Mouse (Mus musculus): ENCODE measurements around the gene Kcnab2. TPM values are rescaled to one million over a fixed set of nuclear protein-coding genes. Genes with fewer than 3 reads are reported as not detected.

Kcnab2 gene
- polyA plus RNA-seq, 1 experiment: 18.3 TPM

GRCm38 (mm10) chr4:152475941-152476340, 1.7 kb downstream of the Kcnab2 start:
- peaks cover 31% of the 10 kb centered on the region for H3K4me1 ChIP-seq (ENCODE audit: control insufficient read depth, insufficient read depth, low read length)
- TF ChIP-seq POLR2A (IDR thresholded peaks at IDR 0.05; ENCODE audit: control insufficient read depth, low read depth, low read length) (no peak), CTCF (IDR thresholded peaks at IDR 0.05; ENCODE audit: control insufficient read depth, insufficient read depth, insufficient replicate concordance, low read depth, low read length) (no peak)
- no peak overlapping the region for H3K27ac ChIP-seq (ENCODE audit: control insufficient read depth, insufficient read depth, low read depth, low read length)
- no peaks in the 10 kb centered on the region for H3K27me3 ChIP-seq (ENCODE audit: control insufficient read depth, insufficient read depth, low read length)
- no peak overlapping the region; the same call in 1 of the 2 replicates for H3K4me3 ChIP-seq (ENCODE audit: control insufficient read depth, low read depth, low read length)
- H3K36me3 ChIP-seq (ENCODE audit: control insufficient read depth, insufficient read depth, low read length): no peaks in the 10 kb centered on the region

- Histone ChIP-seq H3K27me3 (ENCODE audit: control insufficient read depth, insufficient read depth, low read length) (no peaks in the 10 kb centered on the region), H3K27ac (ENCODE audit: control insufficient read depth, insufficient read depth, low read depth, low read length) (no peak overlapping the region), H3K36me3 (ENCODE audit: control insufficient read depth, insufficient read depth, low read length) (no peaks in the 10 kb centered on the region), H3K4me3 (ENCODE audit: control insufficient read depth, low read depth, low read length) (no peak overlapping the region), H3K4me1 (ENCODE audit: control insufficient read depth, insufficient read depth, low read length) (no peaks in the 10 kb centered on the region)
- TF ChIP-seq CTCF (IDR thresholded peaks at IDR 0.05; ENCODE audit: control insufficient read depth, insufficient read depth, insufficient replicate concordance, low read depth, low read length) (no peak), POLR2A (IDR thresholded peaks at IDR 0.05; ENCODE audit: control insufficient read depth, low read depth, low read length) (no peak)
Measured at GRCm38 (mm10) chr4:152467951-152468350, 9.7 kb downstream of the Kcnab2 start.

GRCm38 (mm10) chr4:152466601-152467000, 11.1 kb downstream of the Kcnab2 start:
- Histone ChIP-seq H3K27ac (ENCODE audit: control insufficient read depth, insufficient read depth, low read depth, low read length) (no peak overlapping the region), H3K27me3 (ENCODE audit: control insufficient read depth, insufficient read depth, low read length) (no peaks in the 10 kb centered on the region), H3K4me1 (ENCODE audit: control insufficient read depth, insufficient read depth, low read length) (no peaks in the 10 kb centered on the region), H3K4me3 (ENCODE audit: control insufficient read depth, low read depth, low read length) (no peak overlapping the region), H3K36me3 (ENCODE audit: control insufficient read depth, insufficient read depth, low read length) (no peaks in the 10 kb centered on the region)
- no peak for TF ChIP-seq POLR2A (IDR thresholded peaks at IDR 0.05; ENCODE audit: control insufficient read depth, low read depth, low read length)

- H3K4me3 ChIP-seq (ENCODE audit: control insufficient read depth, low read depth, low read length): no peak overlapping the region
- no peaks in the 10 kb centered on the region for H3K27me3 ChIP-seq (ENCODE audit: control insufficient read depth, insufficient read depth, low read length)
- H3K27ac ChIP-seq (ENCODE audit: control insufficient read depth, insufficient read depth, low read depth, low read length): no peak overlapping the region
- TF ChIP-seq CTCF (IDR thresholded peaks at IDR 0.05; ENCODE audit: control insufficient read depth, insufficient read depth, insufficient replicate concordance, low read depth, low read length): no peak
- H3K36me3 ChIP-seq (ENCODE audit: control insufficient read depth, insufficient read depth, low read length): no peaks in the 10 kb centered on the region
- no peaks in the 10 kb centered on the region for H3K4me1 ChIP-seq (ENCODE audit: control insufficient read depth, insufficient read depth, low read length)
Measured at GRCm38 (mm10) chr4:152465116-152465515, 12.6 kb downstream of the Kcnab2 start.

GRCm38 (mm10) chr4:152463147-152463546, 14.5 kb downstream of the Kcnab2 start:
- no peaks in the 10 kb centered on the region for H3K27me3 ChIP-seq (ENCODE audit: control insufficient read depth, insufficient read depth, low read length)
- no peak for TF ChIP-seq POLR2A (IDR thresholded peaks at IDR 0.05; ENCODE audit: control insufficient read depth, low read depth, low read length)
- no peak for TF ChIP-seq CTCF (IDR thresholded peaks at IDR 0.05; ENCODE audit: control insufficient read depth, insufficient read depth, insufficient replicate concordance, low read depth, low read length)
- H3K4me3 ChIP-seq (ENCODE audit: control insufficient read depth, low read depth, low read length): no peak overlapping the region
- H3K4me1 ChIP-seq (ENCODE audit: control insufficient read depth, insufficient read depth, low read length): no peaks in the 10 kb centered on the region
- no peak overlapping the region for H3K27ac ChIP-seq (ENCODE audit: control insufficient read depth, insufficient read depth, low read depth, low read length)
- no peaks in the 10 kb centered on the region for H3K36me3 ChIP-seq (ENCODE audit: control insufficient read depth, insufficient read depth, low read length)

GRCm38 (mm10) chr4:152462516-152462915, 15.2 kb downstream of the Kcnab2 start:
- Histone ChIP-seq H3K36me3 (ENCODE audit: control insufficient read depth, insufficient read depth, low read length) (no peaks in the 10 kb centered on the region), H3K4me1 (ENCODE audit: control insufficient read depth, insufficient read depth, low read length) (no peaks in the 10 kb centered on the region), H3K27me3 (ENCODE audit: control insufficient read depth, insufficient read depth, low read length) (no peaks in the 10 kb centered on the region), H3K27ac (ENCODE audit: control insufficient read depth, insufficient read depth, low read depth, low read length) (no peak overlapping the region), H3K4me3 (ENCODE audit: control insufficient read depth, low read depth, low read length) (no peak overlapping the region)
- TF ChIP-seq POLR2A (IDR thresholded peaks at IDR 0.05; ENCODE audit: control insufficient read depth, low read depth, low read length): no peak
- TF ChIP-seq CTCF (IDR thresholded peaks at IDR 0.05; ENCODE audit: control insufficient read depth, insufficient read depth, insufficient replicate concordance, low read depth, low read length): no peak

GRCm38 (mm10) chr4:152457673-152458072, 20.0 kb downstream of the Kcnab2 start:
- no peak for TF ChIP-seq CTCF (IDR thresholded peaks at IDR 0.05; ENCODE audit: control insufficient read depth, insufficient read depth, insufficient replicate concordance, low read depth, low read length)
- TF ChIP-seq POLR2A (IDR thresholded peaks at IDR 0.05; ENCODE audit: control insufficient read depth, low read depth, low read length): no peak
- H3K36me3 ChIP-seq (ENCODE audit: control insufficient read depth, insufficient read depth, low read length): no peaks in the 10 kb centered on the region
- no peak overlapping the region for H3K4me3 ChIP-seq (ENCODE audit: control insufficient read depth, low read depth, low read length)
- no peaks in the 10 kb centered on the region for H3K4me1 ChIP-seq (ENCODE audit: control insufficient read depth, insufficient read depth, low read length)
- no peak overlapping the region for H3K27ac ChIP-seq (ENCODE audit: control insufficient read depth, insufficient read depth, low read depth, low read length)
- no peaks in the 10 kb centered on the region for H3K27me3 ChIP-seq (ENCODE audit: control insufficient read depth, insufficient read depth, low read length)

GRCm38 (mm10) chr4:152456609-152457008, 21.1 kb downstream of the Kcnab2 start:
- TF ChIP-seq CTCF (IDR thresholded peaks at IDR 0.05; ENCODE audit: control insufficient read depth, insufficient read depth, insufficient replicate concordance, low read depth, low read length): no peak
- no peak for TF ChIP-seq POLR2A (IDR thresholded peaks at IDR 0.05; ENCODE audit: control insufficient read depth, low read depth, low read length)
- Histone ChIP-seq H3K4me1 (ENCODE audit: control insufficient read depth, insufficient read depth, low read length) (no peaks in the 10 kb centered on the region), H3K4me3 (ENCODE audit: control insufficient read depth, low read depth, low read length) (no peak overlapping the region), H3K27me3 (ENCODE audit: control insufficient read depth, insufficient read depth, low read length) (no peaks in the 10 kb centered on the region), H3K27ac (ENCODE audit: control insufficient read depth, insufficient read depth, low read depth, low read length) (no peak overlapping the region), H3K36me3 (ENCODE audit: control insufficient read depth, insufficient read depth, low read length) (no peaks in the 10 kb centered on the region)
